Mouse (Mus musculus): ENCODE data around the gene Tmem88. TPM values are rescaled to one million over a fixed set of nuclear protein-coding genes. Genes with fewer than 3 reads are reported as not detected.

Gene Tmem88
- polyA plus RNA-seq, 1 experiment from 2014 or later: 6.6 TPM

GRCm38 (mm10) chr11:69369990-69370816 lies 27.8 kb downstream of the Tmem88 start:
- Histone ChIP-seq H3K4me3 (peak overlapping the region; percentile 90), H3K4me1 (peaks cover 61% of the 10 kb centered on the region), H3K9me3 (replicated peaks) (no peaks in the 10 kb centered on the region), H3K4me2 (peak overlapping the region; percentile 98), H3K36me3 (ENCODE audit: poor library complexity, severe bottlenecking) (0 out of 2 replicates have a peak, but pooled peaks cover 5% of the 10 kb centered on the region), H3K27ac (peak overlapping the region; percentile 99), H3K27me3 (no peaks in the 10 kb centered on the region), H3K9ac (peak overlapping the region; percentile 100)
- WGBS: 21% methylated on average over 2 of the region's 2 CpGs
- ATAC-seq: no peak

GRCm38 (mm10) chr11:69369215-69369989 lies 28.6 kb downstream of the Tmem88 start, which contains the start of gene Chd3:
TSS of gene Chd3 (minus strand) at chr11:69369406.
- Histone ChIP-seq H3K4me2 (peak within 1 kb of the TSS; percentile 98), H3K27ac (peak within 1 kb of the TSS; percentile 99), H3K27me3 (no peaks in the 10 kb centered on the region), H3K9me3 (replicated peaks) (no peaks in the 10 kb centered on the region), H3K4me3 (peak within 1 kb of the TSS; percentile 90), H3K9ac (peak within 1 kb of the TSS; percentile 100), H3K4me1 (peaks cover 69% of the 10 kb centered on the region), H3K36me3 (ENCODE audit: poor library complexity, severe bottlenecking) (peaks cover 6% of the 10 kb centered on the region; the same call in 1 of the 2 replicates)
- WGBS: 2% methylated on average over 15 of the region's 34 CpGs
- no peak for ATAC-seq

GRCm38 (mm10) chr11:69368356-69369214 lies 29.4 kb downstream of the Tmem88 start:
- H3K27ac ChIP-seq: peak overlapping the region; percentile 99
- peaks cover 76% of the 10 kb centered on the region for H3K4me1 ChIP-seq
- peak overlapping the region; percentile 98 for H3K4me2 ChIP-seq
- H3K4me3 ChIP-seq: peak overlapping the region; percentile 90
- no peak for ATAC-seq
- WGBS: under 1% methylated on average over 46 of the region's 106 CpGs
- H3K27me3 ChIP-seq: no peaks in the 10 kb centered on the region
- peak overlapping the region; percentile 100 for H3K9ac ChIP-seq
- H3K9me3 ChIP-seq (replicated peaks): no peaks in the 10 kb centered on the region
- H3K36me3 ChIP-seq (ENCODE audit: poor library complexity, severe bottlenecking): peaks cover 14% of the 10 kb centered on the region

- no peak for ATAC-seq
- H3K9me3 ChIP-seq (replicated peaks): no peaks in the 10 kb centered on the region
- no peaks in the 10 kb centered on the region for H3K27me3 ChIP-seq
- H3K27ac ChIP-seq: peak overlapping the region; percentile 99
- 1% methylated on average over 22 of the region's 22 CpGs for WGBS
- peak overlapping the region; percentile 100 for H3K9ac ChIP-seq
- H3K4me2 ChIP-seq: peak overlapping the region; percentile 98
- H3K36me3 ChIP-seq (ENCODE audit: poor library complexity, severe bottlenecking): peaks cover 19% of the 10 kb centered on the region
- H3K4me3 ChIP-seq: peak overlapping the region; percentile 90
- peaks cover 75% of the 10 kb centered on the region for H3K4me1 ChIP-seq
These were observed 30.2 kb downstream of the Tmem88 start for GRCm38 (mm10) chr11:69367616-69368355.

- Histone ChIP-seq H3K27ac (peak overlapping the region; percentile 99), H3K9me3 (replicated peaks) (no peaks in the 10 kb centered on the region), H3K4me3 (peak overlapping the region; percentile 90), H3K4me2 (peak overlapping the region; percentile 98), H3K4me1 (peaks cover 73% of the 10 kb centered on the region), H3K9ac (peak overlapping the region; percentile 100), H3K36me3 (ENCODE audit: poor library complexity, severe bottlenecking) (peaks cover 25% of the 10 kb centered on the region), H3K27me3 (no peaks in the 10 kb centered on the region)
- no peak; the same call in 1 of the 2 replicates for ATAC-seq
- 0% methylated on average over 22 of the region's 22 CpGs for WGBS
These were observed 31.0 kb downstream of the Tmem88 start for GRCm38 (mm10) chr11:69366855-69367615.

GRCm38 (mm10) chr11:69366157-69366854 lies 31.7 kb downstream of the Tmem88 start:
- Histone ChIP-seq H3K27me3 (no peaks in the 10 kb centered on the region), H3K4me1 (peaks cover 70% of the 10 kb centered on the region), H3K4me2 (peak overlapping the region; percentile 98), H3K36me3 (ENCODE audit: poor library complexity, severe bottlenecking) (peaks cover 32% of the 10 kb centered on the region), H3K9ac (peak overlapping the region; percentile 70), H3K9me3 (replicated peaks) (no peaks in the 10 kb centered on the region), H3K27ac (peak overlapping the region; percentile 99), H3K4me3 (peak overlapping the region; percentile 90)
- WGBS: under 1% methylated on average over 26 of the region's 26 CpGs
- ATAC-seq: peak; percentile 76

- Histone ChIP-seq H3K4me2 (peak overlapping the region; percentile 98), H3K9me3 (replicated peaks) (no peaks in the 10 kb centered on the region), H3K27me3 (no peaks in the 10 kb centered on the region), H3K4me1 (peaks cover 64% of the 10 kb centered on the region), H3K9ac (peak overlapping the region; percentile 70), H3K4me3 (peak overlapping the region; percentile 90), H3K27ac (peak overlapping the region; percentile 99), H3K36me3 (ENCODE audit: poor library complexity, severe bottlenecking) (peaks cover 38% of the 10 kb centered on the region)
- no peak for ATAC-seq
- 25% methylated on average over 6 of the region's 6 CpGs for WGBS
These were observed 32.3 kb downstream of the Tmem88 start for GRCm38 (mm10) chr11:69365722-69366121.

- peaks cover 59% of the 10 kb centered on the region for H3K4me1 ChIP-seq
- 2% methylated on average over 6 of the region's 6 CpGs for WGBS
These were observed 33.1 kb downstream of the Tmem88 start for GRCm38 (mm10) chr11:69364910-69365309.

GRCm38 (mm10) chr11:69364376-69364775 lies 33.7 kb downstream of the Tmem88 start:
- Histone ChIP-seq H3K27ac (peak overlapping the region; percentile 99), H3K4me2 (peak overlapping the region; percentile 98), H3K4me1 (peaks cover 55% of the 10 kb centered on the region), H3K9me3 (replicated peaks) (no peaks in the 10 kb centered on the region), H3K36me3 (ENCODE audit: poor library complexity, severe bottlenecking) (peaks cover 52% of the 10 kb centered on the region), H3K27me3 (no peaks in the 10 kb centered on the region), H3K4me3 (peak overlapping the region; percentile 90), H3K9ac (peak overlapping the region; percentile 70)
- no peak for ATAC-seq
- WGBS: 50% methylated on average over 8 of the region's 8 CpGs

More at GRCm38 (mm10) chr11:69364910-69365309, 33.1 kb downstream of the Tmem88 start:
- Histone ChIP-seq H3K9me3 (replicated peaks) (no peaks in the 10 kb centered on the region), H3K27me3 (no peaks in the 10 kb centered on the region), H3K4me2 (peak overlapping the region; percentile 98), H3K36me3 (ENCODE audit: poor library complexity, severe bottlenecking) (peaks cover 46% of the 10 kb centered on the region), H3K4me3 (peak overlapping the region; percentile 90), H3K9ac (peak overlapping the region; percentile 70), H3K27ac (peak overlapping the region; percentile 99)
- ATAC-seq: peak; percentile 59

- H3K4me2 ChIP-seq: no peak overlapping the region
- H3K36me3 ChIP-seq (ENCODE audit: poor library complexity, severe bottlenecking): peaks cover 71% of the 10 kb centered on the region
- no peak overlapping the region for H3K4me3 ChIP-seq
- H3K27me3 ChIP-seq: no peaks in the 10 kb centered on the region
- no peak overlapping the region for H3K9ac ChIP-seq
- WGBS: 88% methylated on average over 2 of the region's 2 CpGs
- no peak for ATAC-seq
- H3K4me1 ChIP-seq: peaks cover 48% of the 10 kb centered on the region
- no peaks in the 10 kb centered on the region for H3K9me3 ChIP-seq (replicated peaks)
- H3K27ac ChIP-seq: peak overlapping the region; percentile 63
These were observed 35.6 kb downstream of the Tmem88 start for GRCm38 (mm10) chr11:69362479-69362878.
